Mouse (Mus musculus): Measurements from ENCODE around the gene Smurf2.
A peak's percentile ranks its signal among the peaks of the same experiment; 100 is the strongest.

DNA sequence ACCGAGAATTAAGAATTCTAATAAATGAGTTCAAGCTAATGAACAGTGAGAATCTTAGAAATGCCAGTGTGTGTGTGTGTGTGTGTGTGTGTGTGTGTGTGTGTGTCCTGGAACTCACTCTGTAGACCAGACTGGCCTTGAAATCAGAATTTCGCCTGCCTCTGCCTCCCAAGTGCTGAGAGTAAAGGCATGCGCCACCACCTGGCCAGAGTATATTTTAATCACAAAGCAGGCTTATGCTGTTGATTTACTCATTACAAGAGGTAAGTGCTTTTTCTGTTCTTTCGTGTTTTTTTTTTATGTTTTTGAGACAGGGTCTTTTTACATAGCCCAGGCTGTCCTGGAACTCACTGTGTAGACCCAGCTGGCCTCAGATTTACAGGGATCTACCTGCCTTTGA lies 126.7 kb downstream of the Smurf2 start:
- peak; percentile 51 for TF ChIP-seq CTCF (IDR thresholded peaks at IDR 0.05; ENCODE audit: low read depth)
- no peak for TF ChIP-seq EP300 (IDR thresholded peaks at IDR 0.05; ENCODE audit: low read depth)
